Mouse (Mus musculus) CH12.LX (cell line): ENCODE measurements around the gene Efna4. TPM values are rescaled to one million over a fixed set of nuclear protein-coding genes. Genes with fewer than 3 reads are reported as not detected.

Experiments
- DNase-seq: peaks from one replicate; pipeline ENCODE4 v3.0.0-alpha.2; 2013; ENCODE audit errors: extremely low read depth
- H3K27ac ChIP-seq: 2 replicates; pipeline ENCODE4 v1.5.1; 2012; ENCODE audit warnings: low read depth, mild to moderate bottlenecking, control low read depth, moderate library complexity; ENCODE audit not compliant: insufficient read depth
- H3K27me3 ChIP-seq: replicated peaks from 2 replicates; pipeline ENCODE3; 2012; ENCODE audit warnings: inconsistent platforms
- H3K36me3 ChIP-seq, 2 experiments: replicated peaks in 1 of 2; 2 replicates each; pipeline versions ENCODE3 to v1.6.1; 2012; ENCODE audit warnings: inconsistent platforms in 1 of 2, low read length in 1 of 2, mild to moderate bottlenecking in 1 of 2, mixed read lengths in 1 of 2, moderate library complexity in 1 of 2; ENCODE audit not compliant: control insufficient read depth in 1 of 2, insufficient read depth in 1 of 2
- H3K4me1 ChIP-seq, 2 experiments: 2 replicates each; pipeline ENCODE4 v1.6.1; 2012; ENCODE audit warnings: inconsistent platforms in 1 of 2, moderate library complexity in 1 of 2; ENCODE audit not compliant: insufficient read depth in 2 of 2, control insufficient read depth in 1 of 2
- H3K4me2 ChIP-seq: 2 replicates; pipeline ENCODE4 v1.6.1; 2012; ENCODE audit warnings: low read depth, mild to moderate bottlenecking, control low read depth; ENCODE audit not compliant: poor library complexity, insufficient read depth, severe bottlenecking
- H3K4me3 ChIP-seq, 3 experiments: fragments of 150-350 bp in 1 of 3; sonication (generic) in 1 of 3; replicated peaks in 1 of 3; 2 replicates each; pipeline versions ENCODE3 to v1.5.1; 2011 to 2012; ENCODE audit warnings: low read depth in 2 of 3, low read length in 2 of 3, mild to moderate bottlenecking in 2 of 3, moderate library complexity in 2 of 3, control low read depth in 1 of 3, improper control_type of control experiment in 1 of 3, inconsistent platforms in 1 of 3, mixed read lengths in 1 of 3; ENCODE audit not compliant: poor library complexity in 1 of 3
- H3K79me2 ChIP-seq: replicated peaks from 2 replicates; pipeline ENCODE4 v1.6.1; 2012; ENCODE audit warnings: mild to moderate bottlenecking, moderate library complexity; ENCODE audit not compliant: control insufficient read depth, poor library complexity, insufficient read depth, severe bottlenecking; ENCODE audit errors: extremely low read depth
- H3K9ac ChIP-seq: 2 replicates; pipeline ENCODE4 v1.6.1; 2012; ENCODE audit warnings: low read depth, mild to moderate bottlenecking, control low read depth, moderate library complexity; ENCODE audit not compliant: insufficient read depth
- H3K9me3 ChIP-seq: replicated peaks from 2 replicates; pipeline ENCODE3; 2012; ENCODE audit warnings: low read length, inconsistent platforms, mixed read lengths
- BHLHE40 ChIP-seq: IDR thresholded peaks from 2 replicates; pipeline ENCODE4 v1.6.1; 2011; ENCODE audit warnings: mild to moderate bottlenecking, low read depth, low read length, improper control_type of control experiment
- CHD1 ChIP-seq: IDR thresholded peaks from 2 replicates; pipeline ENCODE4 v1.6.1; 2012; ENCODE audit warnings: low read depth, low read length, improper control_type of control experiment, inconsistent platforms
- CHD2 ChIP-seq: IDR thresholded peaks from 2 replicates; pipeline ENCODE4 v1.6.1; 2011; ENCODE audit warnings: low read length, improper control_type of control experiment
- ELF1 ChIP-seq: IDR thresholded peaks from 2 replicates; pipeline ENCODE4 v1.6.1; 2014; ENCODE audit warnings: low read depth, mild to moderate bottlenecking, inconsistent platforms, low read length, improper control_type of control experiment
- JUN ChIP-seq: IDR thresholded peaks from 2 replicates; pipeline ENCODE4 v1.6.1; 2011; ENCODE audit warnings: low read depth, mild to moderate bottlenecking, low read length, improper control_type of control experiment, moderate library complexity; ENCODE audit not compliant: insufficient read depth
- JUND ChIP-seq: conservative IDR thresholded peaks from 2 replicates; pipeline ENCODE4 v1.6.1; 2011; ENCODE audit warnings: low read depth, low read length, improper control_type of control experiment
- MAZ ChIP-seq: IDR thresholded peaks from 2 replicates; pipeline ENCODE4 v1.6.1; 2012; ENCODE audit warnings: low read depth, mild to moderate bottlenecking, inconsistent platforms, low read length, improper control_type of control experiment, moderate library complexity
- MEF2A ChIP-seq: IDR thresholded peaks from 2 replicates; pipeline ENCODE4 v1.6.1; 2014; ENCODE audit warnings: low read depth, mild to moderate bottlenecking, inconsistent platforms, low read length, improper control_type of control experiment, borderline replicate concordance
- MYC ChIP-seq: IDR thresholded peaks from 2 replicates; pipeline ENCODE4 v1.6.1; 2011; ENCODE audit warnings: low read depth, mild to moderate bottlenecking, improper control_type of control experiment, low read length
- NELFE ChIP-seq: IDR thresholded peaks from 2 replicates; pipeline ENCODE4 v1.6.1; 2011; ENCODE audit warnings: low read depth, low read length, improper control_type of control experiment
- NRF1 ChIP-seq: IDR thresholded peaks from 2 replicates; pipeline ENCODE4 v1.6.1; 2014; ENCODE audit warnings: low read depth, mild to moderate bottlenecking, inconsistent platforms, low read length, improper control_type of control experiment, moderate library complexity
- PAX5 ChIP-seq: IDR thresholded peaks from 2 replicates; pipeline ENCODE4 v1.6.1; 2012; ENCODE audit warnings: low read length, inconsistent platforms, mixed read lengths
- POLR2AphosphoS2 ChIP-seq: IDR thresholded peaks from 2 replicates; pipeline ENCODE4 v1.6.1; 2011; ENCODE audit warnings: low read depth, low read length, improper control_type of control experiment
- RCOR1 ChIP-seq: conservative IDR thresholded peaks from 2 replicates; pipeline ENCODE4 v1.6.1; 2012; ENCODE audit warnings: low read depth, mild to moderate bottlenecking, inconsistent platforms, low read length, improper control_type of control experiment
- SMC3 ChIP-seq: IDR thresholded peaks from 2 replicates; pipeline ENCODE4 v1.6.1; 2011; ENCODE audit warnings: low read depth, low read length, improper control_type of control experiment
- TBP ChIP-seq: conservative IDR thresholded peaks from 2 replicates; pipeline ENCODE4 v1.6.1; 2011; ENCODE audit warnings: low read depth, low read length, improper control_type of control experiment
- TCF12 ChIP-seq: IDR thresholded peaks from 2 replicates; pipeline ENCODE4 v1.6.1; 2014; ENCODE audit warnings: low read depth, mild to moderate bottlenecking, inconsistent platforms, low read length, improper control_type of control experiment
- UBTF ChIP-seq: IDR thresholded peaks from 2 replicates; pipeline ENCODE4 v1.6.1; 2012; ENCODE audit warnings: low read depth, mild to moderate bottlenecking, inconsistent platforms, low read length, improper control_type of control experiment, moderate library complexity
- USF1 ChIP-seq: IDR thresholded peaks from 2 replicates; pipeline ENCODE4 v1.6.1; 2014; ENCODE audit warnings: low read depth, mild to moderate bottlenecking, inconsistent platforms, low read length, improper control_type of control experiment
- ZC3H11A ChIP-seq: IDR thresholded peaks from 2 replicates; pipeline ENCODE4 v1.6.1; 2012; ENCODE audit warnings: low read depth, mild to moderate bottlenecking, inconsistent platforms, low read length, improper control_type of control experiment
- ZKSCAN1 ChIP-seq: IDR thresholded peaks from 2 replicates; pipeline ENCODE4 v1.6.1; 2012; ENCODE audit warnings: low read depth, inconsistent platforms, low read length, improper control_type of control experiment, borderline replicate concordance
- dilution Hi-C: fragments of 300-500 bp; cut with MboI; formaldehyde crosslinking; loops from 2 replicates; pipeline ENCODE4 v1.14.3; 2020; ENCODE audit warnings: low sequenced_read_pairs; ENCODE audit not compliant: extremely low pct_unique_long_range_greater_than_20kb, extremely low pct_ligation_motif_present
- in situ Hi-C: fragments of 300-500 bp; cut with MboI; formaldehyde crosslinking; loops from 3 replicates; pipeline ENCODE4 v1.14.3; 2019; ENCODE audit warnings: low sequenced_read_pairs, low pct_ligation_motif_present, low pct_unique_long_range_greater_than_20kb, mixed read lengths
- polyA plus RNA-seq: library from polyadenylated mRNA; unstranded; fragments of >175 nt; gene quantifications from 2 replicates; pipeline ENCODE4 v1.2.1, GENCODE M21; 2012; ENCODE audit warnings: low read depth; ENCODE audit not compliant: insufficient read length
- total RNA-seq, 2 experiments: library from RNA; depleted of rRNA; stranded (reverse); fragments of 300-350 nt in 1 of 2; fragments of >200 nt in 1 of 2; gene quantifications; 2 replicates each; pipeline ENCODE4 v1.2.3; 2012 to 2014

Gene Efna4
- total and polyA plus RNA-seq, 3 experiments, result 1.1 to 2.6 (median 1.1) TPM

- H3K4me3 ChIP-seq, result no peak overlapping the region
- H3K4me2 ChIP-seq, result no peak overlapping the region
- H3K4me1 ChIP-seq, result peaks cover 30 to 91% of the 10 kb centered on the region in 2 experiments
- H3K79me2 ChIP-seq, result peaks cover 37% of the 10 kb centered on the region
- in situ Hi-C loops, result no loop called here
- no peaks in the 10 kb centered on the region for H3K27me3 ChIP-seq
- TF ChIP-seq NRF1 (no peak), MEF2A (no peak), ZKSCAN1 (no peak), JUN (no peak), ZC3H11A (no peak), SMC3 (no peak), JUND (no peak), POLR2AphosphoS2 (no peak), PAX5 (no peak), TCF12 (no peak), TBP (no peak), USF1 (no peak), UBTF (no peak)
- DNase-seq, result no peak
- no peak overlapping the region for H3K27ac ChIP-seq
- dilution Hi-C loops, result no loop called here
- H3K36me3 ChIP-seq, result peaks cover 49 to 78% of the 10 kb centered on the region in 2 experiments
- no peaks in the 10 kb centered on the region for H3K9me3 ChIP-seq
- H3K9ac ChIP-seq, result no peak overlapping the region
Observed at GRCm38 (mm10) chr3:89381233-89381632, 43.4 kb upstream of the Efna4 start.

- TF ChIP-seq NELFE, result no peak
- TF ChIP-seq, all 38 proteins: peak for 0
- H3K36me3 ChIP-seq, result peaks cover 49 to 80% of the 10 kb centered on the region in 2 experiments
Observed at GRCm38 (mm10) chr3:89380711-89381110, 42.9 kb upstream of the Efna4 start.

GRCm38 (mm10) chr3:89380291-89380690 lies 42.5 kb upstream of the Efna4 start:
- Histone ChIP-seq H3K27ac (no peak overlapping the region), H3K36me3 (peaks cover 49 to 83% of the 10 kb centered on the region in 2 experiments), H3K9ac (no peak overlapping the region), H3K4me2 (no peak overlapping the region), H3K4me1 (peaks cover 30 to 81% of the 10 kb centered on the region in 2 experiments), H3K27me3 (no peaks in the 10 kb centered on the region), H3K4me3 (no peak overlapping the region), H3K9me3 (no peaks in the 10 kb centered on the region), H3K79me2 (peaks cover 30% of the 10 kb centered on the region)
- in situ Hi-C loops (no loop called here), dilution Hi-C loops (no loop called here)
- TF ChIP-seq ELF1 (no peak), RCOR1 (no peak), MAZ (no peak), CHD2 (no peak), UBTF (no peak), JUND (no peak), BHLHE40 (no peak), MYC (no peak), CHD1 (no peak)
- no peak for DNase-seq

More at GRCm38 (mm10) chr3:89380711-89381110, 42.9 kb upstream of the Efna4 start:
- no peak overlapping the region for H3K27ac ChIP-seq
- no peak overlapping the region for H3K4me2 ChIP-seq
- H3K79me2 ChIP-seq, result peaks cover 32% of the 10 kb centered on the region
- no peak for DNase-seq
- H3K9ac ChIP-seq, result no peak overlapping the region
- in situ Hi-C loops, result no loop called here
- no peaks in the 10 kb centered on the region for H3K27me3 ChIP-seq
- dilution Hi-C loops, result no loop called here
- peaks cover 30 to 86% of the 10 kb centered on the region in 2 experiments for H3K4me1 ChIP-seq
- H3K4me3 ChIP-seq, result no peak overlapping the region
- H3K9me3 ChIP-seq, result no peaks in the 10 kb centered on the region
